Mouse (Mus musculus) liver, adult 2 months (tissue): ENCODE data around the gene Ncstn. TPM values are rescaled to one million over a fixed set of nuclear protein-coding genes. Genes with fewer than 3 reads are reported as not detected.

Experiments
- DNase-seq: peaks from one replicate; pipeline ENCODE4 v3.0.0-alpha.2; 2011; ENCODE audit warnings: low read depth, low spot score; ENCODE audit errors: extremely low read depth
- H3K27ac ChIP-seq: fragments of 200-500 bp; replicated peaks from 2 replicates; pipeline ENCODE4 v1.5.1; 2012; ENCODE audit warnings: low read depth, mild to moderate bottlenecking, control low read depth, inconsistent platforms, low read length; ENCODE audit not compliant: insufficient read depth
- H3K27me3 ChIP-seq: fragments of 200-500 bp; 2 replicates; pipeline ENCODE4 v1.6.1; 2012; ENCODE audit warnings: mild to moderate bottlenecking, moderate library complexity, low read length, inconsistent platforms; ENCODE audit not compliant: control insufficient read depth, insufficient read depth
- H3K36me3 ChIP-seq: fragments of 200-500 bp; 2 replicates; pipeline ENCODE4 v1.6.1; 2012; ENCODE audit warnings: low read length, inconsistent platforms; ENCODE audit not compliant: control insufficient read depth, insufficient read depth
- H3K4me1 ChIP-seq: fragments of 200-500 bp; 2 replicates; pipeline ENCODE4 v1.6.1; 2011; ENCODE audit warnings: low read length; ENCODE audit not compliant: control insufficient read depth, insufficient read depth
- H3K4me3 ChIP-seq: fragments of 200-500 bp; 2 replicates; pipeline ENCODE4 v1.5.1; 2011; ENCODE audit warnings: low read depth, mild to moderate bottlenecking, control low read depth, low read length, moderate library complexity; ENCODE audit not compliant: insufficient read depth
- H3K79me2 ChIP-seq: fragments of 200-500 bp; 2 replicates; pipeline ENCODE4 v1.6.1; 2012; ENCODE audit warnings: inconsistent platforms, mild to moderate bottlenecking, low read length, moderate library complexity; ENCODE audit not compliant: control insufficient read depth, insufficient read depth
- H3K9ac ChIP-seq: fragments of 200-500 bp; 2 replicates; pipeline ENCODE4 v1.6.1; 2012; ENCODE audit warnings: low read depth, mild to moderate bottlenecking, control low read depth, inconsistent platforms, low read length
- CTCF ChIP-seq: fragments of 200-500 bp; IDR thresholded peaks from 2 replicates; pipeline ENCODE4 v1.5.1; 2011; ENCODE audit warnings: low read depth, low read length, control low read depth
- POLR2A ChIP-seq: fragments of 200-500 bp; IDR thresholded peaks from 2 replicates; pipeline ENCODE4 v1.6.1; 2011; ENCODE audit warnings: low read length, control low read depth; ENCODE audit not compliant: insufficient read depth; ENCODE audit errors: extremely low read depth
- WGBS: fragments of 180-500 bp; shearing (Covaris S2); methylation state at CpG from one replicate; pipeline ENCODE4 v1.1.7; 2018; 5-methylcytosine and 5-hydroxymethylcytosine counted together
- polyA plus RNA-seq: library from polyadenylated mRNA; depleted of rRNA; stranded (reverse); fragments of >200 nt; gene quantifications from 2 replicates; pipeline ENCODE4 v1.2.3, GENCODE M21; 2012; rRNA removed
- total RNA-seq: library from RNA; depleted of rRNA; stranded (reverse); fragments of >200 nt; gene quantifications from 2 replicates; pipeline ENCODE4 v1.2.3, GENCODE M21; 2014; rRNA removed

Gene Ncstn
- total and polyA plus RNA-seq, 2 experiments: 28.9 to 50.1 TPM

GRCm38 (mm10) chr1:172016660-172017516 is 65.7 kb downstream of the Ncstn start:
- Histone ChIP-seq H3K4me3 (no peak overlapping the region), H3K9ac (no peak overlapping the region), H3K27me3 (no peaks in the 10 kb centered on the region), H3K4me1 (no peaks in the 10 kb centered on the region), H3K27ac (no peak overlapping the region), H3K36me3 (no peaks in the 10 kb centered on the region), H3K79me2 (no peaks in the 10 kb centered on the region)
- 84% methylated on average over 6 of the region's 6 CpGs for WGBS
- no peak for TF ChIP-seq POLR2A
- no peak for TF ChIP-seq CTCF
- no peak for DNase-seq

GRCm38 (mm10) chr1:172016031-172016430 is 66.6 kb downstream of the Ncstn start:
- DNase-seq: no peak
- H3K9ac ChIP-seq: no peak overlapping the region
- WGBS: 78% methylated on average over 8 of the region's 8 CpGs
- no peaks in the 10 kb centered on the region for H3K4me1 ChIP-seq
- no peaks in the 10 kb centered on the region for H3K27me3 ChIP-seq
- H3K36me3 ChIP-seq: no peaks in the 10 kb centered on the region
- H3K4me3 ChIP-seq: no peak overlapping the region
- no peak for TF ChIP-seq POLR2A
- TF ChIP-seq CTCF: no peak
- no peak overlapping the region for H3K27ac ChIP-seq
- H3K79me2 ChIP-seq: no peaks in the 10 kb centered on the region

Other genes with a start within 250 kb of the Ncstn start
- gene Cd84, start 243.1 kb downstream of the Ncstn start, total RNA-seq: 6.2 and 8.9 TPM in 2 replicates
- 0.55 and 1.2 TPM in 2 replicates for gene Cd84, start 243.1 kb downstream of the Ncstn start, polyA plus RNA-seq
- 0.37 and 0.40 TPM in 2 replicates for gene Gm10521, start 187.1 kb downstream of the Ncstn start, total RNA-seq
- gene Gm10521, start 187.1 kb downstream of the Ncstn start, polyA plus RNA-seq: 0.19 and 0.38 TPM in 2 replicates
- 0.46 and 1.5 TPM in 2 replicates for gene Slamf6, start 165.3 kb downstream of the Ncstn start, total RNA-seq
- gene Slamf6, start 165.3 kb downstream of the Ncstn start, polyA plus RNA-seq: 0.16 and 0.29 TPM in 2 replicates
- gene Vangl2, start 54.4 kb downstream of the Ncstn start, total RNA-seq: 0.20 and 0.28 TPM in 2 replicates
- 0.49 and 0.55 TPM in 2 replicates for gene Vangl2, start 54.4 kb downstream of the Ncstn start, polyA plus RNA-seq
- not detected in 2 replicates for gene Nhlh1, start 25.2 kb downstream of the Ncstn start, total RNA-seq
- gene Nhlh1, start 25.2 kb downstream of the Ncstn start, polyA plus RNA-seq: not detected in 2 replicates
- 108 and 125 TPM in 2 replicates for gene Copa, start 266 bp downstream of the Ncstn start, total RNA-seq
- gene Copa, start 266 bp downstream of the Ncstn start, polyA plus RNA-seq: 25.7 and 31.7 TPM in 2 replicates
- 87.3 and 92.5 TPM in 2 replicates for gene Pex19, start 44.0 kb upstream of the Ncstn start, total RNA-seq
- 99.3 and 113 TPM in 2 replicates for gene Pex19, start 44.0 kb upstream of the Ncstn start, polyA plus RNA-seq
- gene Dcaf8, start 65.3 kb upstream of the Ncstn start, total RNA-seq: 92.7 and 95.6 TPM in 2 replicates
- 48.5 and 54.1 TPM in 2 replicates for gene Dcaf8, start 65.3 kb upstream of the Ncstn start, polyA plus RNA-seq
- 9.4 and 13.1 TPM in 2 replicates for gene Pea15a, start 124.0 kb upstream of the Ncstn start, total RNA-seq
- gene Pea15a, start 124.0 kb upstream of the Ncstn start, polyA plus RNA-seq: 8.4 and 10.2 TPM in 2 replicates
- gene Casq1, start 137.1 kb upstream of the Ncstn start, total RNA-seq: 0.07 and 0.74 TPM in 2 replicates
- gene Casq1, start 137.1 kb upstream of the Ncstn start, polyA plus RNA-seq: 0.16 and 0.21 TPM in 2 replicates
- 0.07 and 0.09 TPM in 2 replicates for gene Atp1a4, start 175.6 kb upstream of the Ncstn start, total RNA-seq
- 0.02 TPM in 1 of 2 replicates, not detected in the other for gene Atp1a4, start 175.6 kb upstream of the Ncstn start, polyA plus RNA-seq
- gene Igsf8, start 178.8 kb upstream of the Ncstn start, total RNA-seq: 3.6 and 9.7 TPM in 2 replicates
- 15.3 and 26.3 TPM in 2 replicates for gene Igsf8, start 178.8 kb upstream of the Ncstn start, polyA plus RNA-seq
- gene Atp1a2, start 215.3 kb upstream of the Ncstn start, total RNA-seq: 0.92 and 0.94 TPM in 2 replicates
- gene Atp1a2, start 215.3 kb upstream of the Ncstn start, polyA plus RNA-seq: 0.37 and 0.59 TPM in 2 replicates
- 0.09 and 0.20 TPM in 2 replicates for gene Kcnj9, start 246.5 kb upstream of the Ncstn start, total RNA-seq
- gene Kcnj9, start 246.5 kb upstream of the Ncstn start, polyA plus RNA-seq: 0.02 and 0.09 TPM in 2 replicates